Mouse (Mus musculus): ENCODE results near the gene 4930595M18Rik. TPM values are rescaled to one million over a fixed set of nuclear protein-coding genes. Genes with fewer than 3 reads are reported as not detected.

Gene 4930595M18Rik
- not detected in 2 replicates for polyA plus RNA-seq (2015; fragmentation: Nextera tagmentation; extraction: Ambion mirVana)

- Histone ChIP-seq H3K4me1 (replicated peaks) (no peaks in the 10 kb centered on the region), H3K4me2 (replicated peaks) (no peak within 1 kb of the TSS), H3K27ac (no peak within 1 kb of the TSS), H3K36me3 (no peaks in the 10 kb centered on the region), H3K27me3 (replicated peaks) (no peaks in the 10 kb centered on the region), H3K9ac (no peak within 1 kb of the TSS), H3K9me3 (no peaks in the 10 kb centered on the region), H3K4me3 (replicated peaks) (no peak within 1 kb of the TSS)
- no peak for ATAC-seq
- WGBS: 86% methylated on average over 6 of the region's 6 CpGs
Observed at GRCm38 (mm10) chrX:81458021-81458420, at the start of gene 4930595M18Rik. Gene 4930595M18Rik, minus strand, starts transcription at chrX:81458121.

GRCm38 (mm10) chrX:81472500-81472899 is 14.6 kb upstream of the 4930595M18Rik start:
- Histone ChIP-seq H3K27me3 (replicated peaks) (no peaks in the 10 kb centered on the region), H3K27ac (no peak overlapping the region), H3K9ac (no peak overlapping the region), H3K9me3 (no peaks in the 10 kb centered on the region), H3K4me3 (replicated peaks) (no peak overlapping the region), H3K36me3 (no peaks in the 10 kb centered on the region), H3K4me1 (replicated peaks) (no peaks in the 10 kb centered on the region), H3K4me2 (replicated peaks) (no peak overlapping the region)
- no peak for ATAC-seq
